Mouse (Mus musculus): Measurements from ENCODE around the gene Arid2. TPM values are rescaled to one million over a fixed set of nuclear protein-coding genes. Genes with fewer than 3 reads are reported as not detected.
"Not testable (repeated sequence)": the region's sequence is repeated elsewhere in the genome, so short reads cannot be mapped to it uniquely, and the experiment has no call there.

Gene Arid2
- polyA plus RNA-seq, 1 experiment from 2014 or later, result 21.7 TPM

- peak; percentile 91 for ATAC-seq (ENCODE audit: borderline replicate concordance, extremely low read depth, low FRiP score, low TSS enrichment)
- Histone ChIP-seq H3K4me3 (no peak overlapping the region), H3K9ac (no peak overlapping the region), H3K27me3 (no peaks in the 10 kb centered on the region), H3K27ac (peak overlapping the region; percentile 84), H3K4me1 (peaks cover 3% of the 10 kb centered on the region; the same call in 1 of the 2 replicates), H3K36me3 (0 out of 2 replicates have a peak, but pooled peaks cover 4% of the 10 kb centered on the region), H3K4me2 (no peak overlapping the region), H3K9me3 (no peaks in the 10 kb centered on the region)
- 63% methylated on average over 7 of the region's 7 CpGs for WGBS
Measured at GRCm38 (mm10) chr15:96325726-96326328, 38.5 kb downstream of the Arid2 start.

- H3K27ac ChIP-seq; H3K9me3 ChIP-seq; H3K27me3 ChIP-seq; H3K9ac ChIP-seq; H3K4me2 ChIP-seq; ATAC-seq (ENCODE audit: borderline replicate concordance, extremely low read depth, low FRiP score, low TSS enrichment); H3K4me1 ChIP-seq; H3K4me3 ChIP-seq; H3K36me3 ChIP-seq: not testable (repeated sequence)
- 94% methylated on average over 4 of the region's 4 CpGs for WGBS
Measured at GRCm38 (mm10) chr15:96328722-96329121, 41.4 kb downstream of the Arid2 start.

GRCm38 (mm10) chr15:96330536-96330935 is 43.2 kb downstream of the Arid2 start:
- Histone ChIP-seq H3K27me3 (no peaks in the 10 kb centered on the region), H3K4me1 (peaks cover 3% of the 10 kb centered on the region; the same call in 1 of the 2 replicates), H3K27ac (no peak overlapping the region), H3K9ac (no peak overlapping the region), H3K4me3 (no peak overlapping the region), H3K4me2 (no peak overlapping the region), H3K36me3 (0 out of 2 replicates have a peak, but pooled peaks cover under 1% of the 10 kb centered on the region), H3K9me3 (no peaks in the 10 kb centered on the region)
- WGBS, result 66% methylated on average over 3 of the region's 3 CpGs
- ATAC-seq (ENCODE audit: borderline replicate concordance, extremely low read depth, low FRiP score, low TSS enrichment), result no peak

- Histone ChIP-seq H3K27ac (no peak overlapping the region), H3K4me3 (no peak overlapping the region), H3K9me3 (no peaks in the 10 kb centered on the region), H3K27me3 (no peaks in the 10 kb centered on the region), H3K36me3 (no peaks in the 10 kb centered on the region), H3K9ac (no peak overlapping the region), H3K4me2 (no peak overlapping the region), H3K4me1 (no peaks in the 10 kb centered on the region)
- no peak for ATAC-seq (ENCODE audit: borderline replicate concordance, extremely low read depth, low FRiP score, low TSS enrichment)
- 81% methylated on average over 9 of the region's 9 CpGs for WGBS
Measured at GRCm38 (mm10) chr15:96332468-96333213, 45.3 kb downstream of the Arid2 start.

GRCm38 (mm10) chr15:96333350-96333749 is 46.0 kb downstream of the Arid2 start:
- H3K9me3 ChIP-seq, result no peaks in the 10 kb centered on the region
- no peaks in the 10 kb centered on the region for H3K27me3 ChIP-seq
- WGBS, result 72% methylated on average over 5 of the region's 5 CpGs
- H3K4me1 ChIP-seq, result no peaks in the 10 kb centered on the region
- H3K9ac ChIP-seq, result no peak overlapping the region
- H3K27ac ChIP-seq, result no peak overlapping the region
- no peaks in the 10 kb centered on the region for H3K36me3 ChIP-seq
- H3K4me3 ChIP-seq, result no peak overlapping the region
- no peak overlapping the region for H3K4me2 ChIP-seq
- ATAC-seq (ENCODE audit: borderline replicate concordance, extremely low read depth, low FRiP score, low TSS enrichment), result no peak

- Histone ChIP-seq H3K9ac (no peak overlapping the region), H3K4me2 (no peak overlapping the region), H3K4me1 (peaks cover 10% of the 10 kb centered on the region; the same call in 1 of the 2 replicates), H3K9me3 (no peaks in the 10 kb centered on the region), H3K27ac (no peak overlapping the region), H3K27me3 (no peaks in the 10 kb centered on the region), H3K36me3 (no peaks in the 10 kb centered on the region), H3K4me3 (no peak overlapping the region)
- no peak for ATAC-seq (ENCODE audit: borderline replicate concordance, extremely low read depth, low FRiP score, low TSS enrichment)
- WGBS, result 78% methylated on average over 2 of the region's 2 CpGs
Measured at GRCm38 (mm10) chr15:96340924-96341323, 53.6 kb downstream of the Arid2 start.

- ATAC-seq (ENCODE audit: borderline replicate concordance, extremely low read depth, low FRiP score, low TSS enrichment), result no peak
- H3K4me3 ChIP-seq, result no peak overlapping the region
Measured at GRCm38 (mm10) chr15:96342097-96342496, 54.8 kb downstream of the Arid2 start.

GRCm38 (mm10) chr15:96342871-96343270 is 55.6 kb downstream of the Arid2 start:
- H3K4me3 ChIP-seq, result no peak overlapping the region
- ATAC-seq (ENCODE audit: borderline replicate concordance, extremely low read depth, low FRiP score, low TSS enrichment), result no peak
- 82% methylated on average over 3 of the region's 3 CpGs for WGBS

More at GRCm38 (mm10) chr15:96342097-96342496, 54.8 kb downstream of the Arid2 start:
- no peaks in the 10 kb centered on the region for H3K36me3 ChIP-seq
- H3K4me1 ChIP-seq, result peaks cover 11% of the 10 kb centered on the region; the same call in 1 of the 2 replicates
- 90% methylated on average over 8 of the region's 8 CpGs for WGBS
- no peak overlapping the region for H3K9ac ChIP-seq
- H3K4me2 ChIP-seq, result no peak overlapping the region
- no peaks in the 10 kb centered on the region for H3K27me3 ChIP-seq
- no peak overlapping the region for H3K27ac ChIP-seq
- no peaks in the 10 kb centered on the region for H3K9me3 ChIP-seq

GRCm38 (mm10) chr15:96344591-96345285 is 57.4 kb downstream of the Arid2 start:
- no peak overlapping the region for H3K4me2 ChIP-seq
- no peaks in the 10 kb centered on the region for H3K27me3 ChIP-seq
- no peak overlapping the region for H3K9ac ChIP-seq
- peak overlapping the region; percentile 16; the same call in 1 of the 2 replicates for H3K27ac ChIP-seq
- H3K9me3 ChIP-seq, result no peaks in the 10 kb centered on the region
- H3K36me3 ChIP-seq, result no peaks in the 10 kb centered on the region
- ATAC-seq (ENCODE audit: borderline replicate concordance, extremely low read depth, low FRiP score, low TSS enrichment), result no peak
- H3K4me1 ChIP-seq, result peaks cover 11% of the 10 kb centered on the region; the same call in 1 of the 2 replicates
- no peak overlapping the region for H3K4me3 ChIP-seq
- WGBS, result 38% methylated on average over 6 of the region's 7 CpGs

More at GRCm38 (mm10) chr15:96342871-96343270, 55.6 kb downstream of the Arid2 start:
- Histone ChIP-seq H3K27ac (no peak overlapping the region), H3K4me1 (peaks cover 11% of the 10 kb centered on the region; the same call in 1 of the 2 replicates), H3K4me2 (no peak overlapping the region), H3K27me3 (no peaks in the 10 kb centered on the region), H3K36me3 (no peaks in the 10 kb centered on the region), H3K9me3 (no peaks in the 10 kb centered on the region), H3K9ac (no peak overlapping the region)

GRCm38 (mm10) chr15:96345312-96345849 is 58.1 kb downstream of the Arid2 start:
- no peaks in the 10 kb centered on the region for H3K9me3 ChIP-seq
- 65% methylated on average over 6 of the region's 6 CpGs for WGBS
- ATAC-seq (ENCODE audit: borderline replicate concordance, extremely low read depth, low FRiP score, low TSS enrichment), result peak; percentile 57; the same call in 1 of the 2 replicates
- H3K9ac ChIP-seq, result no peak overlapping the region
- H3K36me3 ChIP-seq, result peaks cover 4% of the 10 kb centered on the region; the same call in 1 of the 2 replicates
- no peak overlapping the region for H3K4me3 ChIP-seq
- H3K4me1 ChIP-seq, result peaks cover 11% of the 10 kb centered on the region; the same call in 1 of the 2 replicates
- H3K4me2 ChIP-seq, result no peak overlapping the region
- H3K27ac ChIP-seq, result peak overlapping the region; percentile 16; the same call in 1 of the 2 replicates
- no peaks in the 10 kb centered on the region for H3K27me3 ChIP-seq

- no peak overlapping the region for H3K9ac ChIP-seq
- peak; percentile 67; the same call in 1 of the 2 replicates for ATAC-seq (ENCODE audit: borderline replicate concordance, extremely low read depth, low FRiP score, low TSS enrichment)
- no peaks in the 10 kb centered on the region for H3K4me1 ChIP-seq
- H3K9me3 ChIP-seq, result no peaks in the 10 kb centered on the region
- H3K4me3 ChIP-seq, result no peak overlapping the region
- no peak overlapping the region for H3K4me2 ChIP-seq
- WGBS, result 62% methylated on average over 9 of the region's 9 CpGs
- peaks cover 42% of the 10 kb centered on the region for H3K36me3 ChIP-seq
- H3K27me3 ChIP-seq, result no peaks in the 10 kb centered on the region
- H3K27ac ChIP-seq, result no peak overlapping the region
Measured at GRCm38 (mm10) chr15:96351432-96351831, 64.1 kb downstream of the Arid2 start.

Measured in lung, embryonic 15.5 days (tissue).